Mouse (Mus musculus) megakaryocyte, embryonic 14.5 days (primary cell): ENCODE measurements around the gene Hspa2.

Experiments used
- FLI1 ChIP-seq: IDR thresholded peaks from 2 replicates; pipeline ENCODE4 v1.6.1; 2012; ENCODE audit warnings: low read length, inconsistent platforms, mixed read lengths
- GATA1 ChIP-seq: IDR thresholded peaks from 3 replicates; pipeline ENCODE4 v1.6.1; 2012; ENCODE audit warnings: mixed read lengths, low read length, inconsistent platforms, borderline replicate concordance

GRCm38 (mm10) chr12:76407184-76407583 is 3.2 kb downstream of the Hspa2 start:
- TF ChIP-seq GATA1 (no peak), FLI1 (no peak)
